Mouse (Mus musculus) kidney, embryonic 14.5 days (tissue): Measurements from ENCODE around the gene Sycn. TPM values are rescaled to one million over a fixed set of nuclear protein-coding genes. Genes with fewer than 3 reads are reported as not detected.
A peak's percentile ranks its signal among the peaks of the same experiment; 100 is the strongest.

Source experiments
- ATAC-seq: fragments of 200-750 bp; cut with Nextera tagmentation; 2 replicates; pipeline ENCODE4 v1.8.0; 2017; ENCODE audit warnings: moderate number of reproducible peaks, mild to moderate bottlenecking, moderate TSS enrichment, moderate library complexity; ENCODE audit not compliant: low FRiP score, low TSS enrichment
- H3K27ac ChIP-seq: fragments of 300-500 bp; sonication (generic); 2 replicates; pipeline ENCODE4 v1.5.1; 2014; ENCODE audit warnings: low read depth, mild to moderate bottlenecking, low read length, moderate library complexity, mixed read lengths
- H3K27me3 ChIP-seq: fragments of 300-500 bp; sonication (generic); 2 replicates; pipeline ENCODE4 v1.6.1; 2014; ENCODE audit warnings: mild to moderate bottlenecking, low read length; ENCODE audit not compliant: control insufficient read depth, insufficient read depth
- H3K36me3 ChIP-seq: fragments of 300-500 bp; sonication (generic); 2 replicates; pipeline ENCODE4 v1.6.1; 2014; ENCODE audit warnings: low read length, mixed read lengths; ENCODE audit not compliant: control insufficient read depth, insufficient read depth
- H3K4me1 ChIP-seq: fragments of 300-500 bp; sonication (generic); 2 replicates; pipeline ENCODE4 v1.6.1; 2014; ENCODE audit warnings: low read length, mixed read lengths; ENCODE audit not compliant: control insufficient read depth, insufficient read depth
- H3K4me2 ChIP-seq: fragments of 300-500 bp; sonication (generic); replicated peaks from 2 replicates; pipeline ENCODE4 v1.6.1; 2014; ENCODE audit warnings: low read depth, mild to moderate bottlenecking, low read length
- H3K4me3 ChIP-seq: fragments of 300-500 bp; sonication (generic); 2 replicates; pipeline ENCODE4 v1.5.1; 2014; ENCODE audit warnings: mild to moderate bottlenecking, low read length
- H3K9ac ChIP-seq: fragments of 300-500 bp; sonication (generic); 2 replicates; pipeline ENCODE4 v1.6.1; 2014; ENCODE audit warnings: low read depth, mild to moderate bottlenecking, low read length, moderate library complexity
- H3K9me3 ChIP-seq: fragments of 300-500 bp; sonication (generic); 2 replicates; pipeline ENCODE4 v1.6.1; 2016; ENCODE audit warnings: low read length; ENCODE audit not compliant: control insufficient read depth
- WGBS: fragments of 180-500 bp; shearing (Covaris S2); extraction: QIAGEN DNeasy Blood & Tissue Kit; methylation state at CpG from one replicate; pipeline ENCODE4 v1.1.7; 2014; 5-methylcytosine and 5-hydroxymethylcytosine counted together
- polyA plus RNA-seq: library from polyadenylated mRNA; unstranded; fragments of >200 nt; fragmentation: Nextera tagmentation; extraction: Ambion mirVana; gene quantifications from 2 replicates; pipeline ENCODE4 v1.2.1, GENCODE M21; 2014

Sycn gene
- polyA plus RNA-seq, 1 experiment from 2014 or later, result not detected

GRCm38 (mm10) chr7:28547628-28548027, 6.9 kb downstream of the Sycn start:
- ATAC-seq, result no peak
- Histone ChIP-seq H3K27ac (no peak overlapping the region), H3K9me3 (no peaks in the 10 kb centered on the region), H3K4me1 (peaks cover 16% of the 10 kb centered on the region), H3K27me3 (peaks cover 32% of the 10 kb centered on the region), H3K36me3 (no peaks in the 10 kb centered on the region), H3K9ac (no peak overlapping the region), H3K4me2 (peak overlapping the region; percentile 47; the same call in 1 of the 2 replicates), H3K4me3 (no peak overlapping the region)
- WGBS, result 76% methylated on average over 7 of the region's 7 CpGs

GRCm38 (mm10) chr7:28553076-28553475, 12.4 kb downstream of the Sycn start:
- Histone ChIP-seq H3K27ac (no peak overlapping the region), H3K9me3 (no peaks in the 10 kb centered on the region; the same call in 1 of the 2 replicates), H3K36me3 (peaks cover 4% of the 10 kb centered on the region; the same call in 1 of the 2 replicates), H3K9ac (no peak overlapping the region), H3K4me2 (no peak overlapping the region), H3K4me1 (0 out of 2 replicates have a peak, but pooled peaks cover 4% of the 10 kb centered on the region), H3K27me3 (no peaks in the 10 kb centered on the region), H3K4me3 (no peak overlapping the region)
- ATAC-seq, result no peak
- 86% methylated on average over 6 of the region's 6 CpGs for WGBS

GRCm38 (mm10) chr7:28555939-28556535, 15.4 kb downstream of the Sycn start:
- no peak overlapping the region for H3K4me3 ChIP-seq
- no peak overlapping the region for H3K27ac ChIP-seq
- H3K4me1 ChIP-seq, result 0 out of 2 replicates have a peak, but pooled peaks cover 4% of the 10 kb centered on the region
- H3K9me3 ChIP-seq, result no peaks in the 10 kb centered on the region; the same call in 1 of the 2 replicates
- peaks cover 26% of the 10 kb centered on the region for H3K36me3 ChIP-seq
- no peak overlapping the region for H3K9ac ChIP-seq
- no peak for ATAC-seq
- WGBS, result 14% methylated on average over 5 of the region's 5 CpGs
- H3K4me2 ChIP-seq, result no peak overlapping the region
- no peaks in the 10 kb centered on the region for H3K27me3 ChIP-seq

GRCm38 (mm10) chr7:28557069-28557468, 16.4 kb downstream of the Sycn start:
- Histone ChIP-seq H3K9me3 (no peaks in the 10 kb centered on the region; the same call in 1 of the 2 replicates), H3K9ac (no peak overlapping the region), H3K4me3 (no peak overlapping the region), H3K4me1 (0 out of 2 replicates have a peak, but pooled peaks cover 4% of the 10 kb centered on the region), H3K4me2 (no peak overlapping the region), H3K27ac (no peak overlapping the region), H3K36me3 (peaks cover 30% of the 10 kb centered on the region), H3K27me3 (no peaks in the 10 kb centered on the region)
- ATAC-seq, result no peak
- WGBS, result 57% methylated on average over 5 of the region's 5 CpGs

GRCm38 (mm10) chr7:28557708-28558107, 17.0 kb downstream of the Sycn start:
- Histone ChIP-seq H3K27ac (no peak overlapping the region), H3K27me3 (no peaks in the 10 kb centered on the region), H3K9me3 (no peaks in the 10 kb centered on the region; the same call in 1 of the 2 replicates), H3K4me3 (no peak overlapping the region), H3K4me2 (no peak overlapping the region), H3K4me1 (0 out of 2 replicates have a peak, but pooled peaks cover 4% of the 10 kb centered on the region), H3K36me3 (peaks cover 37% of the 10 kb centered on the region), H3K9ac (no peak overlapping the region)
- WGBS, result 73% methylated on average over 6 of the region's 6 CpGs
- ATAC-seq, result no peak

- H3K4me1 ChIP-seq, result 0 out of 2 replicates have a peak, but pooled peaks cover 4% of the 10 kb centered on the region
- no peak overlapping the region for H3K4me2 ChIP-seq
- H3K27me3 ChIP-seq, result no peaks in the 10 kb centered on the region
- H3K9me3 ChIP-seq, result no peaks in the 10 kb centered on the region
- no peak overlapping the region for H3K9ac ChIP-seq
- H3K4me3 ChIP-seq, result no peak overlapping the region
- ATAC-seq, result peak; percentile 29; the same call in 1 of the 2 replicates
- H3K36me3 ChIP-seq, result peaks cover 44% of the 10 kb centered on the region
- H3K27ac ChIP-seq, result no peak overlapping the region
- 46% methylated on average over 4 of the region's 4 CpGs for WGBS
These were observed 17.8 kb downstream of the Sycn start for GRCm38 (mm10) chr7:28558486-28558885.

- no peak for ATAC-seq
These were observed 20.2 kb downstream of the Sycn start for GRCm38 (mm10) chr7:28560856-28561255.

GRCm38 (mm10) chr7:28561967-28562366, 21.3 kb downstream of the Sycn start:
- peaks cover 78% of the 10 kb centered on the region for H3K36me3 ChIP-seq
- no peak overlapping the region for H3K4me3 ChIP-seq
- H3K9ac ChIP-seq, result no peak overlapping the region
- H3K27me3 ChIP-seq, result no peaks in the 10 kb centered on the region
- H3K4me2 ChIP-seq, result no peak overlapping the region
- ATAC-seq, result no peak
- H3K4me1 ChIP-seq, result no peaks in the 10 kb centered on the region
- no peaks in the 10 kb centered on the region for H3K9me3 ChIP-seq
- no peak overlapping the region for H3K27ac ChIP-seq
- 92% methylated on average over 11 of the region's 11 CpGs for WGBS

More at GRCm38 (mm10) chr7:28560856-28561255, 20.2 kb downstream of the Sycn start:
- Histone ChIP-seq H3K9ac (no peak overlapping the region), H3K4me2 (no peak overlapping the region), H3K4me1 (0 out of 2 replicates have a peak, but pooled peaks cover 3% of the 10 kb centered on the region), H3K4me3 (no peak overlapping the region), H3K27ac (no peak overlapping the region), H3K9me3 (no peaks in the 10 kb centered on the region), H3K27me3 (no peaks in the 10 kb centered on the region), H3K36me3 (peaks cover 67% of the 10 kb centered on the region)
- 92% methylated on average over 10 of the region's 10 CpGs for WGBS

- ATAC-seq, result no peak
- no peak overlapping the region for H3K4me2 ChIP-seq
- no peaks in the 10 kb centered on the region for H3K27me3 ChIP-seq
- peaks cover 83% of the 10 kb centered on the region for H3K36me3 ChIP-seq
- H3K9ac ChIP-seq, result no peak overlapping the region
- no peak overlapping the region for H3K4me3 ChIP-seq
- 87% methylated on average over 13 of the region's 13 CpGs for WGBS
- H3K4me1 ChIP-seq, result no peaks in the 10 kb centered on the region
- H3K9me3 ChIP-seq, result no peaks in the 10 kb centered on the region
- H3K27ac ChIP-seq, result no peak overlapping the region
These were observed 21.7 kb downstream of the Sycn start for GRCm38 (mm10) chr7:28562371-28562770.
